Mouse (Mus musculus): ENCODE results near the gene Uimc1. TPM values are rescaled to one million over a fixed set of nuclear protein-coding genes. Genes with fewer than 3 reads are reported as not detected.

Gene Uimc1
- 76.8 TPM for polyA plus RNA-seq (2017; shearing (Covaris generic))

DNA sequence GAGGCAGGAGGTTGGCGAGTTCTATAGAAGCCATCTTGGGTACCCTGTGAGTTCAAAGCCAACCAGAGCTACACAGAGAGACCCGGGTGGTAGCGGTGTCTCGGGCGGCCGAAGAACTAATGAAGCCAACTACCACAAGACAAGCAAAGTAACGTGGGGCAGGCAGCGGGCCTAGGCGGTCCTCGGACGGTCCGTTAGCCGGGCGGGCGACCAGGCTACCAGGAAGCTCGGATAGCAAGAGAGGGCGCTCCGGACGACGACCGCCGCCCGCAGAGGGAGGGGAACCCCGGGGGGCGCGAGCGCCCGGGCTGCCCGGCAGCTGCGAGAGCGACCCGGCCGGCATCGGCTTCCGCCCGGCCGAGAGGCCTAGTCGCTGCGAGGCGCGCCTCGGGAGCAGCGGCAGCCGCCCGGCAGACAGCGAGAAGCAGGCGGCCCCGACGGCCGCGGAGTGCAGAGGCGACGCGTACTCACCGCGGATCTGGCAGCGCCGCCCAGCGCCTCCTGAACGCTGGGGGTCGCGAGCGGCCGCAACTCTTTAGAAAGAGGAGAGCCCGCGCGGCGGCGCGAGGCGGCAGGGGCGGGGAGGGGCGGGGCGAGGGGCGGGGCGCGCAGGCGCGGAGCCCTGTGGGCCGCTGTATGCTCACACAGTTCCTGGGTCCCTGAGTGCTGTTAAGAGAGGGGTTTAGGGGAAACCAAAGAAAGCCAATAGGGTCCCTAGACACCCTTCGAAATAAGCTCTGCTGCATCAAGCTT, at the start of gene Uimc1:
Gene Uimc1, minus strand, starts transcription at position 575 of the 753 bp plus-strand sequence.

DNA sequence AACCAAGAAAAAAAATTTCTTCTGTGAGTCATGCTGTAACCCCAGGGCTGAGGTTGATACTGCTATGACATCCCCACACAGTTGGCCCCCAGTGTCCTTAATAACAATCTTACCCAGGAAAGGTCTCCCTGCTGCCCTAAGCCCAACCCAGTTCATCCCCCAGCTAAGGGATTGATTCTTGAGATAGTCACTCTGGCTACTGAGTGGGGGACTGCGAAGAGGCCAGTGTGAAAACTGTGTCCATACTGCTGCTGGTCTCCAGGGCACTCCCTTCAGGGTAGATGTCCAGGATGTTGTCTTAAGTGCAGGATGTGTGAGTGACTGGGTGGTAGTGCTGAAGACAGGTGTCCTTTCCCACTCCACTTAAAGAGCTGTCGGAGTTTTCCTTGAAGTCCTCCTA, 33.3 kb upstream of the Uimc1 start, which contains the start of gene Gm17617:
Gene Gm17617, minus strand, starts transcription at position 101 of the 400 bp plus-strand sequence.

DNA sequence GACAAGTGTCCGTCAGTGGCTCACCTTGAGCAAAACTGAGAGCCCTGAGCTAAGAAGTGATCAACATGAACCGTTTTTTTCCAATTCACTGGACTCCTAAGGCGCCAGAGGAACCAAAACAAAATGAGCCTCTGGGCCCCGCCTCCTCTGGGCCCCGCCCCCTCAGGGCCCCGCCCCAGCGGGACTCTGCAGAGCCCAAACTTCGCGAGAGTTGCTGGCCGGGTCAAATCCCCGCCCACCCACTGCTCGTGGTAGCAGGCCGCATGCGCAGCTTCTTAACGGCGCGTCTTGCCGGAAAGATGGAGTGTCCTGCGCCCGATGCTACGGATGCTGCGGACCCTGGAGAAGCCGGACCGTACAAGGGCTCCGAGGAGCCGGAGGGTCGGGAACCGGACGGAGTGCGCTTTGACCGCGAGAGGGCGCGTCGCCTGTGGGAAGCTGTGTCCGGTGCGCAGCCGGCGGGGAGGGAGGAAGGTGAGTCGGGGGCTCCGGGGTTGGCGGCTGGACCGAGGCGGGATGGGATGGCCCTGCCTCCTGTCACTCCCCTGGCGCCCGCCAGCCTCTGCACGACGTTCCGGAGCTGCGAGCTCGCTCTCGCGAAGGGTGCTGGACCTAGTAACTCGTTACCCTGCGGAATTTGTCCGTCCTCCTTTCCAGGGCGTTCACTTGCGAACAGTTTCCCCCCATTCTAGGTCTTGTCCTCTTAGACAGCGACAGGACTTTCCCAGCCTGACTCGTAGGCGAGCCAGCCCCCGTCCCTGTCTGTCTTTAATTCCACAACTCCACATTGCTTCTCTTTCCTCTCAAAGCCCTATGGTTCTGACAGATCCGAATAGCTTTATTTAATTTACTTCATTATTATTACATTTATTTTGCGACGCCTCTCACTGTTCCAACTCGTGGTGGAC, 5.2 kb upstream of the Uimc1 start, which contains the start of gene Zfp346:
Gene Zfp346, plus strand, starts transcription at position 267 of the 908 bp plus-strand sequence.

DNA sequence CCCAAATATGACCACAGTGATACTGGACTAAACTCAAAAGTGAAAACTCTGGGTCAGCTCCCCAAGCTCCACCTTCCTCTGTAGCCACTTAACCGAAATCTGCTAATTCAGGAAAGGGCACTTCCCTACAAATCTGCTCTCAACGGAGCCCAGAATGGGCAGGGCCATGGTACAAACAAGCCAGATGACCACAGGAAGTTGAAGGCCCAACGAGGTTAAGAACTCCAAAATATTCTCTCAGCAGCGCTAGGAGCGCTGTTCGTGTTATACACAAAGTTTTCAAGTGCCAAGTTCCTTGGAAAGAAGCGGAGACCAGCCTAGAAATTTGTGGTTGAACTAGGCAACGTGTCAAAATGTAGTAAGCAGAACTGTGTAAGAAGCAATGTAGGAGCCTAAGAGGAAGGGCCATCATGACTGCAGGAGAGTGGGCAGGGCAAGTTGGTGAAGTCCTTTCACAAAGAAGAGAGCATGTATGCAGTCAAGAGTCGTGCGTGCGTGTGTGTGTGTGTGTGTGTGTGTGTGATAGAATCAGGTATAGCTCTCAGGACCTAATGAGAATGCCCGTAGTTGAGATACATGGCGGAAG, 78.8 kb downstream of the Uimc1 start, which contains the start of gene Hk3:
Gene Hk3, minus strand, starts transcription at position 192 of the 586 bp plus-strand sequence.

Other genes with a start within 250 kb of the Uimc1 start
- 13.4 TPM for gene Unc5a, start 150.9 kb downstream of the Uimc1 start, polyA plus RNA-seq (2017; shearing (Covaris generic))
- 1.1 TPM for gene Hk3, start 78.9 kb downstream of the Uimc1 start, polyA plus RNA-seq (2017; shearing (Covaris generic))
- gene Zfp346, start 5.0 kb upstream of the Uimc1 start, polyA plus RNA-seq (2017; shearing (Covaris generic)): 16.9 TPM
- gene Gm17617, start 33.2 kb upstream of the Uimc1 start, polyA plus RNA-seq (2017; shearing (Covaris generic)): not detected
- not detected for gene Fgfr4, start 52.3 kb upstream of the Uimc1 start, polyA plus RNA-seq (2017; shearing (Covaris generic))
- gene Nsd1, start 109.5 kb upstream of the Uimc1 start, polyA plus RNA-seq (2017; shearing (Covaris generic)): 54.5 TPM
- 261 TPM for gene Prelid1, start 220.2 kb upstream of the Uimc1 start, polyA plus RNA-seq (2017; shearing (Covaris generic))
- 90.2 TPM for gene Rab24, start 221.6 kb upstream of the Uimc1 start, polyA plus RNA-seq (2017; shearing (Covaris generic))
- not detected for gene Mxd3, start 229.5 kb upstream of the Uimc1 start, polyA plus RNA-seq (2017; shearing (Covaris generic))